ENCODE assay signal across 19 mouse cellular contexts in the genomic region with DNA sequence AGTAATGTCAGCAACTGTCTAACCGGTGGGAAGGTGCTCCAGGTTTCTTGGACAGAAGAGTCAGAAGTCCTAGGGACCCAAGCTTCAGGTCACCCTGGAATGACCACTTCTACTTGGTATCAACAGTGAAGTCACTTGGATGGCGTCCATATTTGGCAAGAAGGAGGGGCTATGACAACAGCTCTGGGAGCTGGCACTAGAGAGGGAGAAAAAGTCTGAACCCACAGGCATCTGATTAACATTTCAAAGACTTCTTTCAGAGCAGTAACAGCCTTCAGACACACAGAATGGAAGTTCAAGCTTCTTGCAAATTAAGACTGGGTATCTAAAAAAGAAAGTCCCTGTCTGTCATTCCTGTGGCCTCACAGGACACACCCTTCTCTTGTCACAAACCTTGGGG.
DNase-seq lines count a peak whose midpoint lies in the region; ATAC-seq and TF ChIP-seq lines count a peak whose summit lies in the region.
"Had no signal": no experiment of that assay in that cellular context is flagged by ENCODE, and none has a peak within 500 bp of the region (broad histone marks: within the 10 kb centered on the region; RNA-seq: fewer than 3 reads in every experiment).

No protein-coding gene starts in this region.

- H3K4me2 ChIP-seq in forebrain, embryonic 14.5 days (ENCODE audit: low read length): no peak overlapping the region
- no peak overlapping the region for H3K4me2 ChIP-seq in forebrain, embryonic 12.5 days
- no peak overlapping the region for H3K4me2 ChIP-seq in kidney, postnatal 0 days (ENCODE audit: low read length)
- H3K4me2 ChIP-seq: liver, embryonic 11.5 days; midbrain, embryonic 13.5 days had no signal

- no peaks in the 10 kb centered on the region for H3K9me3 ChIP-seq in forebrain, embryonic 14.5 days (replicated peaks; ENCODE audit: control insufficient read depth, low read length)
- no peaks in the 10 kb centered on the region for H3K9me3 ChIP-seq in forebrain, embryonic 12.5 days
- H3K9me3 ChIP-seq in kidney, postnatal 0 days (replicated peaks; ENCODE audit: low read length): no peaks in the 10 kb centered on the region
- H3K9me3 ChIP-seq: hindbrain, embryonic 10.5 days; limb, embryonic 10.5 days; midbrain, embryonic 13.5 days had no signal

- no peak overlapping the region for H3K27ac ChIP-seq in forebrain, embryonic 14.5 days (ENCODE audit: low read depth, low read length)
- no peak overlapping the region for H3K27ac ChIP-seq in forebrain, embryonic 12.5 days
- H3K27ac ChIP-seq in kidney, postnatal 0 days: peak overlapping the region; percentile 62
- H3K27ac ChIP-seq in thymus, adult 2 months (ENCODE audit: control insufficient read depth, insufficient read depth, low read length): no peak overlapping the region
- H3K27ac ChIP-seq: gastrocnemius, adult 2 months; hindbrain, embryonic 10.5 days; limb, embryonic 10.5 days; macrophage; midbrain, embryonic 13.5 days had no signal

- no peak for ATAC-seq in forebrain, embryonic 14.5 days
- no peak for ATAC-seq in forebrain, embryonic 12.5 days (ENCODE audit: low FRiP score)
- ATAC-seq in kidney, postnatal 0 days (replicated peaks; ENCODE audit: low FRiP score, low read depth): peak; percentile 34; the same call in 1 of the 2 replicates
- ATAC-seq: forebrain, postnatal 0 days; midbrain, embryonic 13.5 days had no signal

- DNase-seq in forebrain, embryonic 14.5 days (ENCODE audit: low spot score): peak; percentile 33
- peak; percentile 61 for DNase-seq in Muller cell, postnatal 12 days (ENCODE audit: inconsistent ontology term)
- DNase-seq in kidney, adult 11 months: peak; percentile 38
- no peak for DNase-seq in kidney, postnatal 0 days (ENCODE audit: low spot score)
- no peak for DNase-seq in layer of hippocampus, adult 9-10 months (ENCODE audit: low spot score)
- no peak for DNase-seq in thymus, adult 2 months
- no peak for DNase-seq in cerebellum, postnatal 25 days
- DNase-seq: B cell, adult 2 months; cerebellum, adult 9-11 months; forebrain, postnatal 0 days; lung, adult 2 months had no signal

- no peaks in the 10 kb centered on the region for H3K36me3 ChIP-seq in forebrain, embryonic 14.5 days (ENCODE audit: control insufficient read depth, insufficient read depth, low read length)
- no peaks in the 10 kb centered on the region for H3K36me3 ChIP-seq in forebrain, embryonic 12.5 days (replicated peaks)
- no peaks in the 10 kb centered on the region for H3K36me3 ChIP-seq in kidney, postnatal 0 days (ENCODE audit: insufficient read depth, low read length)
- no peaks in the 10 kb centered on the region for H3K36me3 ChIP-seq in thymus, adult 2 months (ENCODE audit: control insufficient read depth, insufficient read depth, low read length)
- H3K36me3 ChIP-seq: hindbrain, embryonic 10.5 days; limb, embryonic 10.5 days; midbrain, embryonic 13.5 days had no signal

- peaks cover 2% of the 10 kb centered on the region; the same call in 1 of the 2 replicates for H3K4me1 ChIP-seq in forebrain, embryonic 14.5 days (ENCODE audit: control insufficient read depth, insufficient read depth, low read length)
- 0 out of 2 replicates have a peak, but pooled peaks cover 8% of the 10 kb centered on the region for H3K4me1 ChIP-seq in forebrain, embryonic 12.5 days
- no peaks in the 10 kb centered on the region for H3K4me1 ChIP-seq in kidney, postnatal 0 days (replicated peaks; ENCODE audit: insufficient read depth, low read length)
- H3K4me1 ChIP-seq in thymus, adult 2 months (replicated peaks; ENCODE audit: control insufficient read depth, insufficient read depth, low read length): no peaks in the 10 kb centered on the region
- H3K4me1 ChIP-seq: limb, embryonic 10.5 days had no signal

- no peaks in the 10 kb centered on the region for H3K27me3 ChIP-seq in forebrain, embryonic 14.5 days (replicated peaks; ENCODE audit: control insufficient read depth, insufficient read depth, low read length)
- 0 out of 2 replicates have a peak, but pooled peaks cover 3% of the 10 kb centered on the region for H3K27me3 ChIP-seq in forebrain, embryonic 12.5 days
- H3K27me3 ChIP-seq in kidney, postnatal 0 days (ENCODE audit: insufficient read depth, low read length): no peaks in the 10 kb centered on the region
- H3K27me3 ChIP-seq in thymus, adult 2 months (ENCODE audit: control insufficient read depth, insufficient read depth, low read length): no peaks in the 10 kb centered on the region
- H3K27me3 ChIP-seq: midbrain, embryonic 13.5 days had no signal

- TF ChIP-seq POLR2A in thymus, adult 2 months (IDR thresholded peaks at IDR 0.05; ENCODE audit: control insufficient read depth, extremely low read depth, insufficient read depth, low read length, poor library complexity): no peak

- H3K4me3 ChIP-seq in forebrain, embryonic 14.5 days (ENCODE audit: low read depth, low read length): no peak overlapping the region
- H3K4me3 ChIP-seq in forebrain, embryonic 12.5 days (replicated peaks): no peak overlapping the region
- no peak overlapping the region for H3K4me3 ChIP-seq in kidney, postnatal 0 days (replicated peaks; ENCODE audit: low read depth, low read length)
- H3K4me3 ChIP-seq in thymus, adult 2 months (ENCODE audit: control insufficient read depth, insufficient read depth, low read length): no peak overlapping the region
- H3K4me3 ChIP-seq: erythroblast, embryonic 14.5 days; gastrocnemius, adult 2 months; hindbrain, embryonic 10.5 days; limb, embryonic 10.5 days; midbrain, embryonic 13.5 days had no signal

- TF ChIP-seq CTCF in kidney, postnatal 0 days (IDR thresholded peaks at IDR 0.05; ENCODE audit: low read depth): no peak
- no peak for TF ChIP-seq CTCF in thymus, adult 2 months (IDR thresholded peaks at IDR 0.05; ENCODE audit: borderline replicate concordance, control insufficient read depth, extremely low read depth, insufficient read depth, low read length, poor library complexity)

- WGBS in forebrain, embryonic 14.5 days: 46% methylated on average over 2 of the region's 2 CpGs
- 59% methylated on average over 2 of the region's 2 CpGs for WGBS in forebrain, embryonic 12.5 days
- WGBS in kidney, postnatal 0 days: 76% methylated on average over 2 of the region's 2 CpGs
- WGBS in thymus, adult 2 months: 91% methylated on average over 2 of the region's 2 CpGs

- no peak overlapping the region for H3K9ac ChIP-seq in forebrain, embryonic 14.5 days (ENCODE audit: low read length)
- H3K9ac ChIP-seq in forebrain, embryonic 12.5 days: no peak overlapping the region
- no peak overlapping the region for H3K9ac ChIP-seq in kidney, postnatal 0 days (ENCODE audit: low read depth, low read length)
- H3K9ac ChIP-seq: forebrain, postnatal 0 days; midbrain, embryonic 13.5 days had no signal

Comparison
In these comparisons a context has a peak if more than half of its experiments do, and no peak if none do; other contexts are left out.
1. DNase-seq: peak in forebrain, embryonic 14.5 days (single experiment), Muller cell, postnatal 12 days (single experiment) and kidney, adult 11 months (single experiment); none in kidney, postnatal 0 days (single experiment), layer of hippocampus, adult 9-10 months (single experiment), thymus, adult 2 months (single experiment) and cerebellum, postnatal 25 days (0 of 2).